Mouse (Mus musculus) embryonic stem cell, embryonic (primary cell): Measurements from ENCODE around the gene Ccser1.
"Not testable (repeated sequence)": the region's sequence is repeated elsewhere in the genome, so short reads cannot be mapped to it uniquely, and the experiment has no call there.

Source experiments
- CTCF ChIA-PET, 4 experiments: fragments of 300-600 bp in 2 of 4; fragments of 350-600 bp in 2 of 4; sonication (Branson Sonifier 250); formaldehyde crosslinking; loops; one replicate each; lab custom pipeline; 2022; ENCODE audit warnings: inconsistent platforms in 2 of 4; lab: Charles Lee
- POLR2A ChIA-PET, 4 experiments: fragments of 300-600 bp in 2 of 4; fragments of 350-600 bp in 2 of 4; sonication (Branson Sonifier 250); formaldehyde crosslinking; loops; one replicate each; lab custom pipeline; 2022; ENCODE audit warnings: antibody characterized with exemption in 4 of 4, inconsistent platforms in 1 of 4; lab: Charles Lee

The Ccser1 gene

DNA sequence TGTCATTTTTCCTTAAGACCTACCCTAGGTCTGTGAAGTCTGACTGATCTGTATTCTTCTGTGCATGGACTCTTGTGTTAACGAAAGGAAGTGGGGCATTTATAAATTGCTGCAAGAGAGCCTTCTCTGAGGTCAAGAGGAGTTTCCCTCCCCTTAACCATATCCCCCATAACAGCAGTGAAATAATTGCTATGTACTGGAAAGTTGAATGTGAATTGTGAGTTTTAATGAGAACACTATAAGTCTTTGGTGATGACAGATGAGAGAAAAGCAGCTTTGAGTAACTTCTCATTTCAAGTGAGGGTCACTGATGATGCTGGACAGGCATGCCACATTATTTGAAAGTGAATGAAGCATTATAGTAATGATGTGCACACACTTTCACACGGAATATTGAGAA, 585.7 kb downstream of the Ccser1 start:
- ChIA-PET POLR2A (no interaction called here), CTCF (no interaction called here)

DNA sequence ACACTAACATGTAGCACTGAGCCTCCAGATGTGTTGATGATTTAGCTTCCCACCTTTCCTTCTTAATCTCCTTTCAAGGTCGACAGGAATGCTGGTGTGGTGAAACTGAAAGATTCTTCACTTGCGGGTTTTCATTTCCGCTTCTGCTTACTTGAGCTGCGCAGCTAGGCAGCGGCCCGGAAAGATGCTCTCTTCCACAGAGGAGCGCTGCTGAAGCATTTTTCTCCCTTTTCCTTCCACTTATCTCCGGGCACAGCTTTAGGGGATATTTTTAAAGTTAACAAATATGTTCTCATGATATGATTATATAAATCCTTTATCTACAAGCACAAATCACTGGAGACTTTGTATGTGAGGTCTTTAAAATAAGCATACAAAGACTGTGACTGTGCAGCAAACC, 587.0 kb downstream of the Ccser1 start:
- POLR2A ChIA-PET, result no interaction called here
- CTCF ChIA-PET, result no interaction called here

GRCm38 (mm10) chr6:61786706-61787105, 606.6 kb downstream of the Ccser1 start:
- POLR2A ChIA-PET, result no interaction called here
- CTCF ChIA-PET, result no interaction called here

DNA sequence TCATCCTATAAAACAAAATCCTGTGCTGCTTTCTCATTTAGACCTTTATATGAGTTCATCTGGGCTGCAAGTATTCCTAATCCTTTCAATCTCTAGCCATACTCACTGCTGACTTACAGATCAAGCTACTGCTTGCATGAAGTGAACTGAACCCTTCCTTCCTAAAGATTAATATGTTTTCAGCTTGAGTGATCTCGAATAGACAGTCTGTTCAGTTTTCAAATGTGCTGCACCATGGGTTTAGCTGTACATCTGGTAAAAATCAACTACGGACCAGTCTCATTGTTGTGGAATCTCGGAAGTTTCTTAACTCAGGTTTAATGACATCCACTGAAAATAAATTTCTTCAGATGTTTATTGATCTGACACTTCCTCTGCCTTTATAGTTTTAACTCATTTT, 620.8 kb downstream of the Ccser1 start:
- ChIA-PET CTCF (no interaction called here), POLR2A (interaction anchor here in 1 of 4 experiments (0.5 to 1.7 kb wide), 2 partner anchors 10 to 850 kb away, joined by 3 read pairs; no protein-coding TSS in a partner anchor)

GRCm38 (mm10) chr6:61805481-61805880, 625.4 kb downstream of the Ccser1 start:
- CTCF ChIA-PET, result no interaction called here
- POLR2A ChIA-PET, result no interaction called here

GRCm38 (mm10) chr6:61817716-61818115, 637.6 kb downstream of the Ccser1 start:
- POLR2A ChIA-PET, result no interaction called here
- CTCF ChIA-PET, result no interaction called here

- ChIA-PET POLR2A (no interaction called here), CTCF (no interaction called here)
These were observed 696.2 kb downstream of the Ccser1 start for GRCm38 (mm10) chr6:61876302-61876701.

DNA sequence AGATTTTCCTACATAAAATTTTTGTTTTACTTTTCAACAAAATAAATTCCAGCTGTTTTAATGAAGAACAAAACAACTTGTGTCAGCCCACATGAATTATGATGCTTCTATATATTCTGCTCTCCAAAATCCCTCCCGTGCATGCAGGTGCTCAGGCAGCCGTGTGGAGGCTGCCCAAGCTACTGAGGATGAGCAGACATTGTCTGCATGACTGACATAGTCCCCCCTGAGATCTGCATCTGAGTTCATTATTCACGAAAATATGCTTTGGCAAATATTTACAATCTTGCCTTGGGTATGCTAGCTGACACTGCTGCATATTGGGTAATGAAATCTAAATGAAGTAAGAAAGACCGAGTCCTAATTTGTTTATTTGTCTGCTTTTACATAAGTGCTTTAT, 718.1 kb downstream of the Ccser1 start:
- CTCF ChIA-PET, result no interaction called here

DNA sequence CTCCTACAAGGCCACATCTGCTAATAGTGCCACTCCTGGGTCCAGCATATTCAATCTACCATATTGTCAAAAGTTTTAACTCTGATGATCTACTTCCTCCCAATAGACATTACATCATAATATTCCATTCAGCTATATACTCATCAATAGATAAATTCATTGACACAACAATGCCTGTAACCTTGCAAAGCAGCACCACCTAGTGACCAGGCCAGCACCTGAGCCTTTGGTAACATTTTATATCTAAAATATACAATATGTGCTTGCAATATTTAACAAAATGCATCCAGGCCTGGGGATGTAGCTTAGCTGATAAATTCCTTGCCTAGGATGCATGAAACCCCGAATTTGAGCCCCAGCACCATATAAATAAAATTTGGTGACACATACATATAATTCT, 722.6 kb downstream of the Ccser1 start:
- ChIA-PET POLR2A (no interaction called here), CTCF (no interaction called here)

More for the DNA sequence above, 718.1 kb downstream of the Ccser1 start:
- POLR2A ChIA-PET, result no interaction called here

DNA sequence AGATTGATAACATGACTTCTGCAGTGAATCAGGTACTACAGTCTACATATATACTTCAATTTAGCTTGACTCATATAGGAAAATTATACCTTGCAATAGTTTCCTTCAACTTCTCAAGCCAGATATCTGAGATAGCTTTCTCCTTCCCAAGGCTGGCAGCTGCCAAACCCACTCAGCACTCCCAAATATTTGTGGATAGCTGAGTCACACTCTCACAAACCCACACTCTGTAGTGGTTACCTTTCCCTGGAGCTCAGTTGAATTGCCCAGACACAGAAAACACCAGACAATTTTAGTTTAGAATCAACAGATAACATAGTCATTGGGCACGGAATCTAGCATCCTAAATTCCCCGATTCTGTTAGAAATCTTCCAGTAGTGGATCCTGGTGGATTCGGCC, 732.8 kb downstream of the Ccser1 start:
- ChIA-PET CTCF (no interaction called here), POLR2A (no interaction called here)

GRCm38 (mm10) chr6:61931622-61932021, 751.5 kb downstream of the Ccser1 start:
- POLR2A ChIA-PET, result no interaction called here
- CTCF ChIA-PET, result no interaction called here

GRCm38 (mm10) chr6:61936656-61937055, 756.5 kb downstream of the Ccser1 start:
- ChIA-PET POLR2A (no interaction called here), CTCF (interaction anchor here in 1 of 4 experiments (0.6 kb wide), 1 partner anchor 1122 kb away, joined by 4 read pairs; no protein-coding TSS in a partner anchor)

DNA sequence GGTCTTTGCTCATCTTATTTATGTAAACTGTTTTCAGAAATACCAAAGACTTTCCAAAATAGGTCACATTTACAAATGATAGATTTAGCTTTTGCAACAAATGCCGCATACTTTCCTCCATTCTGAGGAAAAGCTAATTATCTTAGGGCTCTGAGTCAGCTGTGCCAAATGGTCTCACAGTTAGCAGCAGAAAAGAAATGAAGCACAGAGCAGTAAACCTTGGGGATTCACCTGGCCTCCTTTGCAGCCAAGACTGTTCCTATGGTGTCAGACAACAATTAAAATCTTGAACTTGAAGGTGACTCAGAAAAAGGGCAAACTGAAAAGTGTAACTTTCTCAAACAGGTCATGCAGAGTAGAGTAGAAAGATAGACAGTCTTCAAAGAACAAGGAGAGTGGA, 759.1 kb downstream of the Ccser1 start:
- CTCF ChIA-PET, result no interaction called here
- POLR2A ChIA-PET, result no interaction called here

DNA sequence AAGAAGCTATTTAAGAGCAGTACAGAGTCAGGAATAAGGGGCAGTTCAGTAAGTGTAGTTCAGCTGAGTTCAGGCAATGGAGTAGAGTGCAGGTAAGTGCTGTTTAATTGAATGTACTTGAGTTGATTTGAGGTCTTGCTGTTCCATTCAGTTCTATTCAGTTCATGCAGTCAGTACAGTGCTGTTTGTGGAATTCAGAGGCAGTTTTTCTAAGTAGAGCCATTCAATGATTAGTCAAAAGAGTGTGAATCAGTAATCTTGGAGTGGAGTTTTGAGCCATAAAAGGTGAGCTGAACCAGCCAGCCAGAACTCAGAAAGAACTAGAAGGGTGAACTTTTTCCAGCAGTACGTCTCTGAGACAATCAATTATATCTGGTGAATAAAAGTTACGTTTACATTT, 773.6 kb downstream of the Ccser1 start:
- ChIA-PET CTCF (no interaction called here), POLR2A (interaction anchor here in 1 of 4 experiments (0.5 kb wide), 1 partner anchor 195 kb away, joined by 3 read pairs; no protein-coding TSS in a partner anchor)

DNA sequence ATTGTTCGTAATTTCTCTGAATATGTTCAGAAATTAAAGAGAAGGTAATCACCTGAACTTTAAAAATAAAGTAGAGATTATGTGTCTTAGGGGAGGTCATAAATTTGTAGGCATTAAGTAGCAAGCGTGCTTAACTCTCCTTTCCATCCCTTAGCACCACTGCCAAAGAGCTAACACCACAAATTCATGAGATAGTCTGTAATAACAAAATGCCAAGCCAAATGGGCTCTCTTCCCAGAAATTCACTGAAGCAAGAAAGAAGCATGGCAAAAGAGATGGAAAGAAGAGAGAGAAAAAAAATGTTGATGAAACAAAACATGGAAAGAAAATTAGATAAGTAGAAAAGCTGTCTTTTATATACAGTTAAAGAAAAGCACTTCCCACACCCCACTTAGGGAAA, 796.8 kb downstream of the Ccser1 start:
- ChIA-PET POLR2A (no interaction called here), CTCF (no interaction called here)

- ChIA-PET CTCF (no interaction called here), POLR2A (no interaction called here)
These were observed 798.3 kb downstream of the Ccser1 start for GRCm38 (mm10) chr6:61978379-61978778.

DNA sequence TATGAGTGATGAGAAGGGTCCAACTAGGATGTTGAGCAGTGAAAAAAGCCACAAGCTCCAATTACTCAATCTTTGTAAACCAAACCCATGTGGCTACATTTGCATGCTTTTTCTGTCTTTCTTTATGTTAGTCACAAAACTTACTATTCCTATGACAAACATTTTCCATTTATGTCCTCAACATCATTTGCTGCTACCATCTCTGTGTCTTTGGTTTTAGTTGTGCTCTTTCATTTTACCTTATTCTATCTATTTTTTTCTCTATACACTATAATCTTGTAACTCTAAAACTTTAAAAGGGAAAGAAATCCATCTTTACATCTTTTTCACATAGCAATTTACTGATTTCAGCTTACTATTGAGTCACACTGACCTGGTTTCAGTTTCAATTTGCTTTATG, 834.2 kb downstream of the Ccser1 start:
- CTCF ChIA-PET, result no interaction called here

GRCm38 (mm10) chr6:62044454-62044853, 864.3 kb downstream of the Ccser1 start:
- POLR2A ChIA-PET, result no interaction called here

More for the DNA sequence above, 834.2 kb downstream of the Ccser1 start:
- POLR2A ChIA-PET, result no interaction called here

DNA sequence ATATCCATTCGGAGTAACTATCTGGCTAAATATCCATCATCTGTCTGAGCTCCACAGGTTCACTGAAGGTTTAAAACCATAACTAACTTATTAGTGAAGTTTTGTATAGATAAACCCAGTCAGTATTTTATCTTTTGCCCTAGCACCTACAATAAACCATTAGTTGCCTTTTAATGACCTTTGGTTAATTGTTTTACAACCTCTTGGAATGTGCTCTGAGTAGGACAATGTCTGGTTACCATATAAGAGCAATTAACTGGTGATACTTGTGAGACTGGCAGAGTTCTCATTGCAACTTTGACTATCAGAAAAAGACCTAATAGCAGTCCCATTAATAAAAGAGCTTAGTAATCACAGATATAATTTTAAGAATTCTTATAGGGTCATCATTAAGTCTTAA, 864.9 kb downstream of the Ccser1 start:
- CTCF ChIA-PET, POLR2A ChIA-PET: not testable (repeated sequence)

More at GRCm38 (mm10) chr6:62044454-62044853, 864.3 kb downstream of the Ccser1 start:
- CTCF ChIA-PET, result no interaction called here

GRCm38 (mm10) chr6:62055276-62055675, 875.2 kb downstream of the Ccser1 start:
- ChIA-PET POLR2A (no interaction called here), CTCF (no interaction called here)

GRCm38 (mm10) chr6:62066363-62067023, 886.4 kb downstream of the Ccser1 start:
- ChIA-PET POLR2A (no interaction called here), CTCF (no interaction called here)

GRCm38 (mm10) chr6:62067024-62067380, 886.9 kb downstream of the Ccser1 start:
- ChIA-PET CTCF (no interaction called here), POLR2A (no interaction called here)
